ENCODE assay signal across 20 mouse cellular contexts in genomic region chr8:124463111-124463510, GRCm38 (mm10). TPM values are rescaled to one million over a fixed set of nuclear protein-coding genes. Genes with fewer than 3 reads are reported as not detected.
DNase-seq lines count a peak whose midpoint lies in the region; ATAC-seq and TF ChIP-seq lines count a peak whose summit lies in the region.
"Had no signal": no experiment of that assay in that cellular context is flagged by ENCODE, and none has a peak within 500 bp of the region (broad histone marks: within the 10 kb centered on the region; RNA-seq: fewer than 3 reads in every experiment).

No protein-coding gene starts in this region.

- intact Hi-C loops in left cerebral cortex, postnatal 14 days (cut with DNase I): no loop called here
- intact Hi-C loops in left cerebral cortex, postnatal 4 days (cut with DNase I): no loop called here

- H3K27ac ChIP-seq in hindbrain, embryonic 12.5 days: no peak overlapping the region
- H3K27ac ChIP-seq: embryonic facial prominence, embryonic 13.5 days; hindbrain, embryonic 10.5 days; intestine, embryonic 15.5 days had no signal

- no peak for TF ChIP-seq POLR2A in brain, embryonic 14.5 days (IDR thresholded peaks at IDR 0.05; ENCODE audit: borderline replicate concordance, extremely low read depth, insufficient read depth, insufficient read length, poor library complexity, severe bottlenecking)

- no peaks in the 10 kb centered on the region for H3K9me3 ChIP-seq in hindbrain, embryonic 12.5 days (replicated peaks)
- H3K9me3 ChIP-seq: embryonic facial prominence, embryonic 13.5 days; hindbrain, embryonic 10.5 days; intestine, embryonic 15.5 days had no signal

- ATAC-seq in hindbrain, embryonic 12.5 days (ENCODE audit: low FRiP score): no peak
- ATAC-seq: activated CD4-positive, CD25-positive, alpha-beta regulatory T cell, adult 4 months; intestine, embryonic 15.5 days; Patski had no signal

- no peak overlapping the region for H3K4me3 ChIP-seq in hindbrain, embryonic 12.5 days
- H3K4me3 ChIP-seq: embryonic facial prominence, embryonic 13.5 days; hindbrain, embryonic 10.5 days; intestine, embryonic 15.5 days had no signal

- 45% methylated on average over 4 of the region's 4 CpGs for WGBS in hindbrain, embryonic 12.5 days

- no peak overlapping the region for H3K9ac ChIP-seq in hindbrain, embryonic 12.5 days
- H3K9ac ChIP-seq: embryonic facial prominence, embryonic 13.5 days; intestine, embryonic 15.5 days had no signal

- DNase-seq in gastrocnemius, adult 18-20 months (ENCODE audit: low spot score): peak; percentile 32
- no peak for DNase-seq in gastrocnemius, postnatal 10 days
- peak; percentile 30 to 68 for DNase-seq in left cerebral cortex, postnatal 14 days (ENCODE audit: low spot score in 2 of 2)
- no peak for DNase-seq in left cerebral cortex, postnatal 4 days
- peak; percentile 24 for DNase-seq in brain, embryonic 14.5 days (ENCODE audit: low read depth)
- peak; percentile 23 for DNase-seq in gastrocnemius, postnatal 25 days
- DNase-seq: adrenal gland, postnatal 14 days; heart, adult 18-20 months; liver; lung, adult 18-20 months; lung, postnatal 4 days; thymus, postnatal 36 days had no signal

- TF ChIP-seq CTCF in brain, embryonic 14.5 days (IDR thresholded peaks at IDR 0.05; ENCODE audit: borderline replicate concordance, extremely low read depth, insufficient read depth, insufficient read length): no peak

- H3K4me2 ChIP-seq in hindbrain, embryonic 12.5 days (replicated peaks): no peak overlapping the region
- H3K4me2 ChIP-seq: embryonic facial prominence, embryonic 13.5 days; intestine, embryonic 15.5 days; midbrain, embryonic 11.5 days had no signal

- peaks cover 19% of the 10 kb centered on the region for H3K4me1 ChIP-seq in hindbrain, embryonic 12.5 days
- H3K4me1 ChIP-seq: embryonic facial prominence, embryonic 13.5 days; intestine, embryonic 15.5 days had no signal

- H3K27me3 ChIP-seq in hindbrain, embryonic 12.5 days: no peaks in the 10 kb centered on the region
- H3K27me3 ChIP-seq: intestine, embryonic 15.5 days; Patski had no signal

- H3K36me3 ChIP-seq in hindbrain, embryonic 12.5 days: no peaks in the 10 kb centered on the region
- H3K36me3 ChIP-seq: embryonic facial prominence, embryonic 13.5 days; hindbrain, embryonic 10.5 days; intestine, embryonic 15.5 days had no signal

RNA-seq across cellular contexts. Expression of gene Pgbd5, which starts 23.7 kb away (rescaled TPM):
- under 1 TPM; 0.07 to 0.40 TPM for total RNA-seq in gastrocnemius, adult 18-20 months (2021)
- 1 to 10 TPM in 1 of 2 experiments, under 1 TPM in 1; 0.63 to 1.8 TPM for total RNA-seq in gastrocnemius, postnatal 10 days (2021)
- total RNA-seq in left cerebral cortex, postnatal 14 days (2021): 100 to 1,000 TPM; 162 to 176 TPM
- 10 to 100 TPM; 62.3 to 64.6 TPM for total RNA-seq in left cerebral cortex, postnatal 4 days (2021)
- polyA plus RNA-seq in brain, embryonic 14.5 days (2012; rRNA removed): 32.1 and 33.4 TPM in 2 replicates
- total RNA-seq in gastrocnemius, postnatal 25 days (2021): under 1 TPM; 0.26 to 0.40 TPM
- polyA plus RNA-seq in hindbrain, embryonic 12.5 days (2016; fragmentation: Nextera tagmentation; extraction: Ambion mirVana): 5.9 and 6.4 TPM in 2 replicates
- total RNA-seq: neutrophil, adult 5-6 weeks had no signal
- polyA plus RNA-seq: activated CD4-positive, CD25-positive, alpha-beta regulatory T cell, adult 4 months had no signal

RNA-seq across cellular contexts. Expression of gene Cog2, which starts 57.5 kb away (rescaled TPM):
- 10 to 100 TPM; 18.2 to 20.3 TPM for total RNA-seq in gastrocnemius, adult 18-20 months (2021)
- total RNA-seq in gastrocnemius, postnatal 10 days (2021): 10 to 100 TPM; 22.6 to 28.1 TPM
- 10 to 100 TPM; 30.4 to 32.1 TPM for total RNA-seq in left cerebral cortex, postnatal 14 days (2021)
- 10 to 100 TPM; 37.2 to 38.6 TPM for total RNA-seq in left cerebral cortex, postnatal 4 days (2021)
- polyA plus RNA-seq in brain, embryonic 14.5 days (2012; rRNA removed): 32.1 and 34.1 TPM in 2 replicates
- total RNA-seq in gastrocnemius, postnatal 25 days (2021): 10 to 100 TPM; 16.1 to 19.2 TPM
- polyA plus RNA-seq in hindbrain, embryonic 12.5 days (2016; fragmentation: Nextera tagmentation; extraction: Ambion mirVana): 44.2 and 44.6 TPM in 2 replicates

Comparison
In these comparisons a context has a peak if more than half of its experiments do, and no peak if none do; other contexts are left out.
1. DNase-seq: peak in gastrocnemius, adult 18-20 months (single experiment), left cerebral cortex, postnatal 14 days (2 of 2), brain, embryonic 14.5 days (single experiment) and gastrocnemius, postnatal 25 days (single experiment); none in gastrocnemius, postnatal 10 days (single experiment) and left cerebral cortex, postnatal 4 days (single experiment).
2. RNA of gene Pgbd5, which starts 23.7 kb away (total RNA-seq): 162 to 176 TPM in left cerebral cortex, postnatal 14 days and 62.3 to 64.6 TPM in left cerebral cortex, postnatal 4 days; 0.63 to 1.8 TPM in gastrocnemius, postnatal 10 days, 0.07 to 0.40 TPM in gastrocnemius, adult 18-20 months and 0.26 to 0.40 TPM in gastrocnemius, postnatal 25 days; every median in the first group is over 10 times any median in the second.